Mouse (Mus musculus): Measurements from ENCODE around the gene Kras.

The Kras gene

GRCm38 (mm10) chr6:145247886-145248285, 2.2 kb downstream of the Kras start:
- DNase-seq = no peak

- no peak for DNase-seq
Observed at GRCm38 (mm10) chr6:145246841-145247240, 3.2 kb downstream of the Kras start.

DNA sequence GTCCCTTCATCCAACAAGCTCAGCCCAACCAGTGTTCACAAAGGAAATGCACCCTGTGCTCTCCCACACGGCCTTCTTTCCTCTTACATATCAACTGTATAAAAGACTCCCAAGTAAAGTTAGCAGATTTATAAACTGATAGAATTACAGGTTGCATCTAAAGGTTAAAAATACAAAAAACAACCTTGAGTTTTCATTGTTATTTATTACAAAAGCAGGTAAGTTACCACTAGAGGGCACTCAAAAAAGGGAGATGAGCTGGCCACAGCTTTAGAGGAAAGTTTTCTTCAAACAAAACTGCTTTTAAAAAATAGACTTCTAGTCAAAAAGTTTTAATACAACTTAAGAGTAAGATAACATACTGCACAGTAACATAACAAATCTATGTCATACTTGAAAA, 7.5 kb downstream of the Kras start:
- no peak for DNase-seq

- DNase-seq = no peak
Observed at GRCm38 (mm10) chr6:145240285-145240684, 9.8 kb downstream of the Kras start.

- DNase-seq = no peak
Observed at GRCm38 (mm10) chr6:145237148-145237547, 12.9 kb downstream of the Kras start.

- no peak for DNase-seq
Observed at GRCm38 (mm10) chr6:145235367-145235766, 14.7 kb downstream of the Kras start.

- DNase-seq = no peak
Observed at GRCm38 (mm10) chr6:145234391-145234790, 15.6 kb downstream of the Kras start.

GRCm38 (mm10) chr6:145226296-145226695, 23.7 kb downstream of the Kras start:
- DNase-seq = no peak

GRCm38 (mm10) chr6:145224246-145224645, 25.8 kb downstream of the Kras start:
- DNase-seq = no peak

DNA sequence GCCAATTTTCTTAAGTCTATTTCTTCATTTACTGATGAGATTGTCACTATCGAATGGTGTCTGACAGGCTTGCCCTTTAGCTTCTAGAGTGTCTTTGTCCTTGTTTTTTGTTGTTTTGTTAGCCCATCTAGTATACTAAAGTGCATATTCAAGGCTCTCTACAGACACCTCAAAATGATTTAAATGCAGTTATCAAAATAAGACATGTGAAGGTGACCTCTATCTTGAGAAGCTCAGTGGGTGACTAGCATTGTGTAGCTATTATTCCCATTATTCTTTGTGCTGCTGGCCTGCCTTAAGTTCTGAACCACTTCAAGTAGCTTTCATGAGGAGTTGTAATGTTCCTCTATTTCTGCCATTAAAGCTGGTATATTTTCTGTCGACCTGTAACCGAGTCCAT, 34.2 kb downstream of the Kras start:
- no peak for DNase-seq

GRCm38 (mm10) chr6:145213916-145214315, 36.1 kb downstream of the Kras start:
- no peak for DNase-seq

DNA sequence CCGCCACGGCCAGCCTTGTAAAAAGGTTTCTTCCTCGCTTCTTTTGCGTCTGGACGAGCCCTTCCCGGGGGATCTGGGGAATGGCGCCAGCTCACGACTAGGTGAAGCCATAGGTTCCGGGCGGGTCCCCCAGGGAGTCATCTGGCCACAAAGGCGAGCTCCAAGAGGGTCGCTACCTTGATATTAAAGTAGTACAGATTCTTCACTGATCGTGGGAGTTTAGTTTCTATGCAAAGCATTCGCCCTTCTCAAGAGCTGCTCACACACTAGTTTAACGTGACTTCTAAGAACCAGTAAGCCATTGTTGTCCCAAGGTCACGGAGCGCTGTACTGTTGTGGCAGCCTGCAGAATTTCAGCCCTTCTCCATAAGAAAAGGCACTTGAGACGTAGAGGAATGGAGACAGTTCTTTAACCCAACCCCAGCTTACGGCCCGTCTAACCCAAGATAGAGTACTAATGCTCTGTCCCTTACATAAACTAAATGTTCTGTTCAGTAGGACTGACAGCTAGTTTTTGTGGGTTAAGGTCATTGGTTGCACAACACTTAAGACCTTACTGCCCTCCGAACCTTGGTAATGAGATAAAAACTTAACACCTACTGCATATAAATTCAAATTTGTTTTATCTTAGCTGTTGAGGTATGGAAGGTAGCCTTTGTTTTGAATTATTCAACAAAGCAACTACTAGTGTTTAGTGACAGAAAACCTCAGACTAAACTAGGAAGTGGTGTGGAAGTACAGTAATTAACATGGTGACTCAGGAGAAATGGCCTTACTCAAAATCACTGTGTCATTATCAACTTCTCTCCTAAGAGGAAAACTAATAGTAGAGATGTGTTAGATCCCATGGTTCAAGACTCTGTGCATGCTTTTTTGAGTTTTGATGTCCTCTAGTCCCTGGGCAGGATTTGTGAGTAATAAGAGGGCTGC, 38.4 kb downstream of the Kras start:
- DNase-seq = no peak

DNA sequence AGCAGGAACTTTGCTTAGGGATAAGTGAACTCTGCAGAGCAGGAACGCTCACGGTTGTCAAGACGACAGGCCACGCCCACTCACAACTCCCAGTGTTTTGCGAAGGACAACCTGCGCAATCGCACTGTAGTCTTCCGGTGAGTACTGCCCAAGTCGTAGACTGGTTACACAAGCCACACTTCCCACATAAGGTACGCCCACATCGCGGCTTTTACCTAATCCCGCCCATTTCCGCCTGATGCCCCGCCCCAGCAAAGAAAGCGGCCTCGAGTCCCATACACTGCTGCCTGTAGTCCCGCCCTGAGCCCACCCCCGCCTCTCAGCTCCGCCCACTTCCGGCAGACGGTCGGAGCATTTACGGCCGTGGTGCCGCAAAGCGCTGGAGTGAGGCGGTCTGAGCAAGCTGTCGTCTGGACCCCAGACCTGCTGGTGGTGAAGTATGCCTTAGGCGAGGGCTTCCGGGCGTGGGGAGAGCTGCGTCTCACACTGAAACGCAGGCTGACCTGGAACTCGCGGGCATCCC, 39.2 kb downstream of the Kras start, which contains the start of the genes Casc1 and Etfrf1:
Casc1 (minus strand) TSS at position 190 of the 523 bp plus-strand sequence.
Etfrf1 (plus strand) TSS at position 319 of the 523 bp plus-strand sequence.
- peak; percentile 99 for DNase-seq

DNA sequence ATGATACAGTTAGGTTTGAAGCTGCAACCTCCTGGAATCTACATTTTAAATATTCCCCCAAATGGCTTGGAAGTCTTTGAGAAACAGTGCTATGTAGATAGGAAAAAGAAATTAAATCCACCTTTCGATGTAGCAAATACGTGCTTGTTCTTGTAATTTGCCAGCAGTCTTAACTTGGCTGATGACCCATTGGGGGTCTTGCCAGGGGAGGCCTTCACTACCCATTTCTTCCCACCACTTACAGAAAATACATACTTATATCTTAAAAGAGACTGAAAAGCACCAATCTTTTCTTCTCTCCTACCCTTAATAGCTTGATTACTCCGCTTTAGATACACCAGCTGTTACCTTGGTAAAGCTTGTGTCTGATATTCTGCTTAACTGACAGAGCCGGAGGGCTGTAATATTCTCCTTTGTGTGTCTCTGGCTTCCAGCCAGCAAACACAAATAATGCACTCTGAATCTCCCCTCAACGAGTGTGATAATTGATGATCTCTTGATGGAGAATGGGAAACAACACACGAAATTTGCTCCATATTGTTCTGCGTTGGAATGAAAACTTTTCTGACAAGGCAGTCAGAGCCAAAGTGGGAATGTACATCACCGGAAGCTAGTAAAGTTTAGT, 39.9 kb downstream of the Kras start:
- DNase-seq = no peak

GRCm38 (mm10) chr6:145205142-145205541, 44.9 kb downstream of the Kras start:
- DNase-seq = no peak

GRCm38 (mm10) chr6:145204440-145204839, 45.6 kb downstream of the Kras start:
- DNase-seq = no peak

DNA sequence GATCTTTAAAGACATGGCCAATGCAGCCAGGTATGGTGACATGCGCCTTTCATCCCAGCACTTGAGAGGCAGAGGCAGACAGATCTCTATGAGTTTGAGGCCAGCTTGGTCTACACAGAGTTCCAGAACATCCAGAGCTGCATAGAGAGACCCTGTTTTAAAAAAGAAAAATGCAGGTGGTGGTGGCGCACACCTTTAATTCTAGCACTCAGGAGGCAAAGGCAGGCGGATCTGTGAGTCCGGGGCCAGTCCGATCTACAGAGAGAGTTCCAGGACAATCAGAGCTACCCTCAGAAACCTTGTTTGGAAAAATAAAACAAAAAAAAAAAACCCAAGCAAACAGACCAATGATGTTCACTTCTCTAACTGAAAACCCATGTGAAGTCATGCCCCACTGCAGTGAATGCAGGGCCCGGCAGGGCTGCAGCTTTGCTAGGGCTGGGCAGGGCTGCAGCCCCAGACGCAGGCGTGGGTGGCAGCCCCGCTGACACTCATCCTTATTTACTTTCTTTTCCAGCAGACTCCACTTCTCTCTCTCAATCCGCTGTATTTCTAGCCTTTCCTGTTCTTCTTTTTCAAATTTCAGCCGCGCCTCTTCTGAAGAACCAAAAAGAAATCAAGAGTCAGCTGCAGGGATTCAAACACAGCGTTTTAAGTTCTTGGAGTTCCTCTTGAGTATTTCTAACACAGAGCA, 47.5 kb downstream of the Kras start:
- DNase-seq = no peak

DNA sequence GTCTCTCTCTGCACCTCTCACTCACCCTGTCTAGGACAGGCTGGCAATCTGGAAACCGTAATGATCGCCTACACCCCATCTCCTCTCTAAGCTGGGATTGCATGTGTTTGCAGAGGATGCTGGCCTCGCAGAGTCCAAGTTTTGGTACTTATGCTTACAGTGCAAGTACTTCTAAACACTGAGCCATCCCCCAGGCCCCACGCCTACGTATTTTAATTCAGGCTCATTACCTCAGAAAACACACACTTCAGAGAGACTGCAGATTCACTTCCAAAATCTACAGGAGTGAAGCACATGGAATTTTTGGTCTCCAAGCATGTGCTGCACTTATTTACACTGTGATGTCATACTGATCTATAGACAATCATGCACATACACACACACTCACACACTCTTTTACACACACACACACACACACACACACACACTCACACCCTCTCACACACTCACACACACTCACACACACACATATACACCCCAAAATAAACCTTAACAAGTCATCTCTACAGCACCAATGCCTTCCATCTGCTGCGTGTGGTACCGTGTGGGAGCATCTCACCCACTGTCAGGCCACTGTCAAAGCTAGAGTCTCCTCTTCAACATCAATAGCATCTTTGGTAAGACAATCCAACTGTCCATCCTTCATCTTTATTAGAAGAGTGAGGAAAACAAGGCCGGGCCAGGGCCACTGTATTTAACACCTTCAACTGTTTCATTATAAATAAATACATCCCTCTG, 51.9 kb downstream of the Kras start:
- peak; percentile 31 for DNase-seq

GRCm38 (mm10) chr6:145193446-145193845, 56.6 kb downstream of the Kras start:
- no peak for DNase-seq

DNA sequence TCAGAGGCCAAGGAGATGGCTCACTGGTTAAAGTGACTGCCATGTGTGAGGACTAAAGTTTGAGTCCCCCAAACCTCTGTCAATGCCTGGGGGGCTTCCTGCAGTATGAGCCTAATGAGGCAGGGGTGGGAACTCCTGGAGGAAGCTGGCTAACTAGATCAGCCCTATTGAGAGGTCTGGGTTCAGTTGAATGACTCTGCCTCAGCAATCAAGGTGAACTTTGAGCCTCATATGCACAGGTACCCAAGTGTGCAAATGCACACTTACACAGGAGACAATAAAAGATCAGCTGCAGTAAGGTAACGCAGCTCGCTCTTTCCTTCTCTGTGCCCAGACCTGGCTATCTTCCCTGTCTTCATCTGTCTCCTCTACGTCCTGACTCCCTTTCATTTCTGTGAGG, 57.0 kb downstream of the Kras start:
- no peak for DNase-seq

GRCm38 (mm10) chr6:145187093-145188088, 62.6 kb downstream of the Kras start:
- DNase-seq = peak; percentile 45

Data from right cerebral cortex, adult 18-20 months (tissue).